Mouse (Mus musculus) hindbrain, postnatal 0 days (tissue): ENCODE data around the gene Nrxn3. TPM values are rescaled to one million over a fixed set of nuclear protein-coding genes. Genes with fewer than 3 reads are reported as not detected.

Experiments
- ATAC-seq: fragments of 200-750 bp; cut with Nextera tagmentation; 2 replicates; pipeline ENCODE4 v1.8.0; 2017; ENCODE audit warnings: mild to moderate bottlenecking, moderate TSS enrichment, moderate library complexity
- DNase-seq: peaks from one replicate; pipeline ENCODE4 v3.0.0-alpha.2; 2015; ENCODE audit warnings: low spot score
- H3K27ac ChIP-seq: fragments of 300-500 bp; sonication (generic); 2 replicates; pipeline ENCODE4 v1.5.1; 2014; ENCODE audit warnings: mild to moderate bottlenecking
- H3K27me3 ChIP-seq: fragments of 300-500 bp; sonication (generic); 2 replicates; pipeline ENCODE4 v1.6.1; 2014; ENCODE audit warnings: low read length, mixed read lengths; ENCODE audit not compliant: insufficient read depth
- H3K36me3 ChIP-seq: fragments of 300-500 bp; sonication (generic); 2 replicates; pipeline ENCODE4 v1.6.1; 2014; ENCODE audit warnings: low read length, mixed read lengths; ENCODE audit not compliant: insufficient read depth
- H3K4me1 ChIP-seq: fragments of 300-500 bp; sonication (generic); 2 replicates; pipeline ENCODE4 v1.6.1; 2014; ENCODE audit warnings: antibody characterized with exemption, low read length, mixed read lengths; ENCODE audit not compliant: insufficient read depth
- H3K4me2 ChIP-seq: fragments of 300-500 bp; sonication (generic); 2 replicates; pipeline ENCODE4 v1.6.1; 2014; ENCODE audit warnings: low read depth, mild to moderate bottlenecking, low read length, moderate library complexity, mixed read lengths
- H3K4me3 ChIP-seq: fragments of 300-500 bp; sonication (generic); 2 replicates; pipeline ENCODE4 v1.5.1; 2014; ENCODE audit warnings: low read length
- H3K9ac ChIP-seq: fragments of 300-500 bp; sonication (generic); replicated peaks from 2 replicates; pipeline ENCODE4 v1.6.1; 2014; ENCODE audit warnings: mild to moderate bottlenecking, low read length, moderate library complexity, mixed read lengths
- H3K9me3 ChIP-seq: fragments of 300-500 bp; sonication (generic); 2 replicates; pipeline ENCODE4 v1.6.1; 2016; ENCODE audit warnings: low read length, mixed read lengths
- CTCF ChIP-seq: IDR thresholded peaks from 2 replicates; pipeline ENCODE4 v1.5.1; 2016; ENCODE audit warnings: antibody characterized with exemption, control low read depth, low read depth
- WGBS: fragments of 180-500 bp; shearing (Covaris S2); extraction: QIAGEN DNeasy Blood & Tissue Kit; methylation state at CpG from one replicate; pipeline ENCODE4 v1.1.7; 2014; 5-methylcytosine and 5-hydroxymethylcytosine counted together
- polyA plus RNA-seq: library from polyadenylated mRNA; unstranded; fragments of >200 nt; fragmentation: Nextera tagmentation; extraction: Ambion mirVana; gene quantifications from 2 replicates; pipeline ENCODE4 v1.2.1, GENCODE M21; 2015
- total RNA-seq: library from RNA; depleted of rRNA; stranded (reverse); fragments of >200 nt; gene quantifications from 2 replicates; pipeline ENCODE4 v1.2.3, GENCODE M21; 2014

Nrxn3 gene
- total and polyA plus RNA-seq, 2 experiments from 2014 or later, result 87.8 to 103 TPM

DNA sequence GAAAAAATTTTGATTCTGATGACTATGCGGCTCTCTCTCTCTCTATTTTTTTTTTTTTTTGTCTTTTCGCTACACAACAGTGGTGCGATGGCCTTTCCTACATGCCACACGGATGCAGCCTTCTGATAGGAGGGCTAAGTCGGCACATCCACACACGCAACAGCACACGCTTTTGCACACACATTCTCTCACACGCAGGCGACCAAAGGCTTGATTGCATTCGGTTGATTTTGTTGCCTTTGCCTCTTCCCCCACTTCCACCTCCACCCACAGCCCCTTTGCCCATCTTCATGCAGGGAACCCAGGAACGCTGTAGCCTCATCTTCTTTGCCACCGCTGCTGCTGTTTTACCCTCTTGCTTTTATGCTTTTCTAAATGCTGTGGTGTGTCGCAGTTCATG, 3.6 kb downstream of the Nrxn3 start:
- peak; percentile 36 for DNase-seq
- Histone ChIP-seq H3K27ac (peak overlapping the region; percentile 74), H3K4me2 (peak overlapping the region; percentile 65), H3K36me3 (no peaks in the 10 kb centered on the region), H3K4me3 (peak overlapping the region; percentile 43), H3K9me3 (no peaks in the 10 kb centered on the region), H3K27me3 (no peaks in the 10 kb centered on the region), H3K9ac (peak overlapping the region; percentile 41), H3K4me1 (no peaks in the 10 kb centered on the region)
- no peak for TF ChIP-seq CTCF
- ATAC-seq, result peak; percentile 46
- 70% methylated on average over 13 of the region's 13 CpGs for WGBS

DNA sequence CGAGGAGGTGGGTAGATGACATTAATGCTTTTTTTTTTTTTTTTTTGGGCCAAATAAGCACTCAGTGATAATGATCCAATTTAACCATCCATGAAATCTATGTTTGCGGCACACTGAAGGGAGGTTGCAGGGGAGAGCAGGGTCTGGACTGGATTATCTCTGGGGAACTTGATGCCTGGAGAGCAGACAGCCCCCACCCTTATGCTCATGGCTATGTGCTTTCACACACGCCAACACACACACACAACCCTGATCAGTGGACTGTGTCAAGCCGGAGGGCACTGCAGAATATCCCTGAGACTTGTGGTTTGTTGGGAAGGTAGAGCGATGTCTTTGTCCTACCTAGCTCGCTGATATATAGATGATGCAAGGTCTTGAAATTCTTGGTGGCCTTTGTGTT, 4.1 kb downstream of the Nrxn3 start:
- no peaks in the 10 kb centered on the region for H3K4me1 ChIP-seq
- WGBS, result 69% methylated on average over 6 of the region's 6 CpGs

DNA sequence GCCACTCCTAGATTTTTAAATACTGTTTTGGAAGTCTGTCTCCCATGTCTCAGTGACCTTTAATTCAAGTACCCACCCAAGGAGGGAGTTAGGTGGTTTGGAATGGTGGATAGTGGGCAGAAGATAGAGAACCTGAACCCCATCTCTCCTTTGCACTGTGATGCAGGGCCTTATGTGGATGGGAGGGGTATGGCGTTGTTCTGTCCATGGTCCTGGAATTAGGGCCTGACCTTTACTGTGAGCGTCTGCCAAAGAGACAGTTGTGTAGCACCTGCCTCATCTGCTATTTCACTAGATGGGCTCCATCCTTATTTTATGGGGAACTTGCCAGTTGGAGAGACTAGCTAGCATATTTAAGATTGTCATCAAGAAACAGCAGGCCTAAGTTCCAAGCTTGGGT, 8.0 kb downstream of the Nrxn3 start:
- TF ChIP-seq CTCF, result no peak
- Histone ChIP-seq H3K4me2 (no peak overlapping the region), H3K27me3 (no peaks in the 10 kb centered on the region), H3K9ac (no peak overlapping the region), H3K27ac (no peak overlapping the region), H3K36me3 (no peaks in the 10 kb centered on the region), H3K9me3 (no peaks in the 10 kb centered on the region), H3K4me1 (no peaks in the 10 kb centered on the region), H3K4me3 (no peak overlapping the region)
- DNase-seq (no peak), ATAC-seq (no peak)
- WGBS, result 61% methylated on average over 2 of the region's 2 CpGs

More for the DNA sequence above, 4.1 kb downstream of the Nrxn3 start:
- peak overlapping the region; percentile 41 for H3K9ac ChIP-seq
- TF ChIP-seq CTCF, result no peak
- peak overlapping the region; percentile 43 for H3K4me3 ChIP-seq
- H3K4me2 ChIP-seq, result peak overlapping the region; percentile 65
- H3K9me3 ChIP-seq, result no peaks in the 10 kb centered on the region
- peak; percentile 50 for ATAC-seq
- no peaks in the 10 kb centered on the region for H3K27me3 ChIP-seq
- H3K36me3 ChIP-seq, result no peaks in the 10 kb centered on the region
- peak; percentile 28 for DNase-seq
- peak overlapping the region; percentile 74 for H3K27ac ChIP-seq

DNA sequence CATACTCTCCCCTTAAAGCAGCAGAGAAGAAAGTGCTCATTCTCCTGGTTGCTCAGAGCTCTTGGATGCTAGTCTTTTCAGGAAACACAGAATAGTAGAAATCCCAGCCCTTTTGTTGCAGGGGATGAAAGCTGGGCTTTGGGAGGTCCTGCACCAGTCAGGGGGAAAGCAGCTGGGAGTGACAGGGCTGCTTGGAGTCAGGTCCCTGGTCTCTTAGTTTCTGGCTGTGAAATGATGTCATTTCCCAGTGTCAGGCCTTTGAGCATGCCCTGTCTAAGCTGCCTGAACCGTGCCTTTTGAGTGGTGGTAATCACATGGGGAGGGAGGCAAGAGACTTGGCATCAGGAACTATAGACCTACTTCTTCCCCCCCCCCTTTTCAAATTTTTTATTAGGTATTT, 12.4 kb downstream of the Nrxn3 start:
- H3K4me1 ChIP-seq, result no peaks in the 10 kb centered on the region
- H3K27me3 ChIP-seq, result no peaks in the 10 kb centered on the region
- ATAC-seq, result 0 out of 2 replicates have a peak, but pooled peaks have one; percentile 29
- H3K9ac ChIP-seq, result no peak overlapping the region
- H3K9me3 ChIP-seq, result no peaks in the 10 kb centered on the region
- no peak overlapping the region for H3K4me3 ChIP-seq
- DNase-seq, result no peak
- H3K4me2 ChIP-seq, result no peak overlapping the region
- 43% methylated on average over 1 of the region's 1 CpGs for WGBS
- TF ChIP-seq CTCF, result no peak
- H3K27ac ChIP-seq, result no peak overlapping the region
- no peaks in the 10 kb centered on the region for H3K36me3 ChIP-seq

DNA sequence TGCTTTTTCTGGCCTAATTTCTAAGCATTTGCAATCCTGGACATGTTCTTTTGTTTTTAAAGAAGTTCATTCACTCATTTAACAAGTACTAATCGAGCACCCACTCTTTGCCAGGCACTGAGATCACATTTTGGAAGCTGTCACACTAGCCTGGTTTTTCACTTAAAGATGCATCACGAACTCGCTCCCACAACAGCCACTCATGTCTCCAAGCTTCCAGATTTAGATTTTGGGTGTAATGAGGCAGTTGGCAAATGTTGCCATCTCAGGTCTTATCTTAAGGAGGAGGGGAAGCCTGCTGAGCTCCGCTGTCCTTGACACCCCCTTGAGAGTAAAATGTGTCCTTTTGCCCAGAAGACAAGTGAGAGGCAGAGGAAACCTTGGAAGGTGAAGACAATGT, 14.4 kb downstream of the Nrxn3 start:
- WGBS, result 77% methylated on average over 4 of the region's 4 CpGs
- no peaks in the 10 kb centered on the region for H3K36me3 ChIP-seq

DNA sequence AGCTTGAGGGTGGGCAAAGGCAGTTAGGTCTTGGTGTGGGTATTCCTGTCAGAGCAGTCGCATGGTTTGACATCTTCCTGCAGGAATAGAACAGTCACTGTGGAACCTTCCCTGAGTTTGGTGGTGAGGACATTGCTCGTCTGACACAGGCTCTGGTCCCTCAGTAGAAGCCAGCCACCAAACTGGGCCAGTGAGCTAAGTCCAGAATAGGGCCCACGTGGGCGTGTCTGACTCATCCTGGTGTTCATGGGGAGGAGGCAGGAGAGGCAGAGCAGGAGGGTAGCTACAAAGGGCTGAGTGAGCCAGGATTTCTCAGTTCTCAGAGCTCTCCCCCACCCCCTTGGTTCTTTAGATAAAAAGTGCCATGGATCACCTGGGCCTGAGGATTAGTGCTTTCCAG, 15.9 kb downstream of the Nrxn3 start:
- no peaks in the 10 kb centered on the region for H3K9me3 ChIP-seq
- H3K9ac ChIP-seq, result no peak overlapping the region
- H3K36me3 ChIP-seq, result no peaks in the 10 kb centered on the region
- no peak overlapping the region for H3K4me3 ChIP-seq
- H3K27me3 ChIP-seq, result no peaks in the 10 kb centered on the region
- no peak for DNase-seq
- no peak overlapping the region for H3K4me2 ChIP-seq
- H3K27ac ChIP-seq, result no peak overlapping the region
- TF ChIP-seq CTCF, result no peak
- WGBS, result 82% methylated on average over 4 of the region's 4 CpGs
- no peak for ATAC-seq
- H3K4me1 ChIP-seq, result no peaks in the 10 kb centered on the region

More for the DNA sequence above, 14.4 kb downstream of the Nrxn3 start:
- Histone ChIP-seq H3K9ac (no peak overlapping the region), H3K27me3 (no peaks in the 10 kb centered on the region), H3K4me1 (no peaks in the 10 kb centered on the region), H3K9me3 (no peaks in the 10 kb centered on the region), H3K4me3 (no peak overlapping the region), H3K27ac (no peak overlapping the region), H3K4me2 (no peak overlapping the region)
- no peak for TF ChIP-seq CTCF
- ATAC-seq, result no peak
- DNase-seq, result no peak

DNA sequence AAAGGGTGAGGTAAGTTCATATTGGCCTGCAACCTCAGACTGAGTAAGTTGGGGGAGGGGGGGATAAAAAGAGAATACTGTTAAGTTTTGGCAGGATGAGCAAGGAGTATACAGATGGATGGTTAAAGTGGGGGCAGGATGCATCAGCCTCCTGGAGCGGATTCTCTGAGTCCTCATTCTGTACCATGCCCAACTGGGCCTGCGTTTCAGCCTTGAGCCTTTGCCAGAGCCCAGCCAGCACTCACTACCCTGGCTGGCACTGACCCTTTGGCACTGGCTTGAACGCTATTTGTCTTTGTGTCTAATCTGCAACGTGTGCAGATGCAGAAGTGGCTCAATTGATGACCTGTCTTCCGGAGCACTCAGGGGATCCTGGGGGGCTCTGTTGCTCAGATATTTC, 24.1 kb downstream of the Nrxn3 start:
- no peak overlapping the region for H3K4me2 ChIP-seq
- no peak overlapping the region for H3K27ac ChIP-seq
- no peak for TF ChIP-seq CTCF
- no peaks in the 10 kb centered on the region for H3K36me3 ChIP-seq
- H3K9ac ChIP-seq, result no peak overlapping the region
- DNase-seq (peak; percentile 59), ATAC-seq (peak; percentile 58; the same call in 1 of the 2 replicates)
- no peaks in the 10 kb centered on the region for H3K9me3 ChIP-seq
- no peaks in the 10 kb centered on the region for H3K4me1 ChIP-seq
- 41% methylated on average over 5 of the region's 5 CpGs for WGBS
- H3K27me3 ChIP-seq, result no peaks in the 10 kb centered on the region
- no peak overlapping the region for H3K4me3 ChIP-seq
